Mouse (Mus musculus): ENCODE measurements at regions not wholly inside any gene's neighbourhood (a gene's known extent, or its start where the extent isn't known, plus 50 kb on each side); places are given as distances from the start of the nearest gene placed in this dataset.

DNA sequence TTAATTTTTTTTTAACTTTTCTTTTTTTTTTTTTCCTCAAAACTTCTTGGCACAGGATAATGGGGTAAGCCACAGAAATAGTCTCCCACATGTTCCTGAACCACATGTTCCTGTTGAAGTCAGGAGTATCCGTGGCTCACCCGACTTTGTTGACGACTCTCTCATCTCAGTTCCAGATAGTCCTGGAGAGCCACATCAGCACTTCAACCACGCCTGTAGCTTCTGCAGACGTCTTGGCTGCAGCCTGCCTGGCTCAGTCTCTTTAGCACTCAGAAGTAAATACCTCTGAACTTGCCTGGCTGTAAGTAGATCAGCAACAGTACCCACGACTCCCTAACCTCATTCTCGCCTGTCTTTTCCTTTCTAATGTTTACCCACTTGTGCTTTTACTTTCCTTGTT, 50.3 kb upstream of the Rapgef5 start:
- Histone ChIP-seq H3K4me1 (replicated peaks; ENCODE audit: insufficient read depth, low read length) (no peaks in the 10 kb centered on the region), H3K4me2 (ENCODE audit: low read length) (no peak overlapping the region), H3K27me3 (ENCODE audit: insufficient read depth, low read length) (no peaks in the 10 kb centered on the region), H3K9ac (ENCODE audit: low read depth, low read length) (no peak overlapping the region), H3K36me3 (ENCODE audit: insufficient read depth, low read length) (no peaks in the 10 kb centered on the region), H3K4me3 (replicated peaks; ENCODE audit: low read depth, low read length) (no peak overlapping the region), H3K27ac (no peak overlapping the region), H3K9me3 (replicated peaks; ENCODE audit: low read length) (no peaks in the 10 kb centered on the region)
- no peak for TF ChIP-seq CTCF (IDR thresholded peaks at IDR 0.05; ENCODE audit: low read depth)
- ATAC-seq (replicated peaks; ENCODE audit: low FRiP score, low read depth) (no peak), DNase-seq (ENCODE audit: low spot score) (no peak)
- WGBS, result 44% methylated on average over 7 of the region's 7 CpGs

All from kidney, postnatal 0 days (tissue).